Mouse (Mus musculus) liver, adult 10 weeks (tissue): ENCODE results near the gene Gm17364. TPM values are rescaled to one million over a fixed set of nuclear protein-coding genes. Genes with fewer than 3 reads are reported as not detected.

Experiments
- polyA plus RNA-seq: library from polyadenylated mRNA; stranded (reverse); fragments of 350-450 nt; fragmentation: Illumina TruSeq; extraction: RNeasy Lipid Tissue Mini Kit (QIAGEN cat#74804); gene quantifications from one replicate; pipeline ENCODE4 v1.2.3, GENCODE M21; 2014; ENCODE audit warnings: low read depth, low replicate concordance

Gm17364 gene
- not detected for polyA plus RNA-seq

GRCm38 (mm10) chr13:41273927-41274650 is at the start of gene Gm17364:
Gene Gm17364, minus strand, starts transcription at chr13:41273977.

GRCm38 (mm10) chr13:41249538-41250317 is 24.0 kb downstream of the Gm17364 start, which contains the start of gene Smim13:
Gene Smim13, plus strand, starts transcription at chr13:41249844.

Other genes with a start within 250 kb of the Gm17364 start
- gene Mak, start 194.3 kb downstream of the Gm17364 start, polyA plus RNA-seq = not detected
- gene Gcm2, start 162.9 kb downstream of the Gm17364 start, polyA plus RNA-seq = not detected
- not detected for gene Sycp2l, start 159.7 kb downstream of the Gm17364 start, polyA plus RNA-seq
- gene Elovl2, start 53.6 kb downstream of the Gm17364 start, polyA plus RNA-seq = 395 TPM
- 28.9 TPM for gene Smim13, start 24.1 kb downstream of the Gm17364 start, polyA plus RNA-seq
- 2.5 TPM for gene Nedd9, start 213.4 kb upstream of the Gm17364 start, polyA plus RNA-seq